Mouse (Mus musculus): Measurements from ENCODE around the gene Ccdc194. TPM values are rescaled to one million over a fixed set of nuclear protein-coding genes. Genes with fewer than 3 reads are reported as not detected.
"Not testable (repeated sequence)": the region's sequence is repeated elsewhere in the genome, so short reads cannot be mapped to it uniquely, and the experiment has no call there.

The Ccdc194 gene
- polyA plus RNA-seq, 1 experiment: not detected

DNA sequence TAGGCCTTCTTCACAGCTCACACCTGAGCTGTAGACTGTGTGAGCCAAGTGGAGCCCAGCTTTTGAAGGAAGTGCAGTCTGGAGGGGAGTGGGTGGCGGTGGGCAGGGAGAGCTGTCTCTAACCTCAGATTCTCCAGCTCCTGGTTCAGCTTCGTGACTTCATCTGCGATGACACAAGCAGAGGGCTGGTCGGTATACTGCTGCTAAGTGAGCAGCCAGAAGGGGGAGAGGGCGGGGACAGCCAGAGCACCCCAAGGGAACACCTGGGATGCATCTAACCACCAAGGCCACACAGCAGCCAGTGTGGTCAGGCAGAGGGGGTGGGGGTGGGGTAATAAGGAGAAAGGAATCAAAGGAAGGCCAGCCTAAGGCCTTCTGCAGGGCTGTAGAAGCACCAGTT, 10.2 kb upstream of the Ccdc194 start:
- no peak overlapping the region for H3K27ac ChIP-seq (replicated peaks; ENCODE audit: low read depth, low read length)
- H3K4me3 ChIP-seq (ENCODE audit: insufficient read depth, low read depth, low read length): peak overlapping the region; percentile 67
- peaks cover 9% of the 10 kb centered on the region; the same call in 1 of the 2 replicates for H3K4me1 ChIP-seq (ENCODE audit: control insufficient read depth, insufficient read depth, insufficient read length, low read length)

- no peak overlapping the region for H3K4me3 ChIP-seq (ENCODE audit: insufficient read depth, low read depth, low read length)
- H3K27ac ChIP-seq (replicated peaks; ENCODE audit: low read depth, low read length): no peak overlapping the region
- peaks cover 9% of the 10 kb centered on the region; the same call in 1 of the 2 replicates for H3K4me1 ChIP-seq (ENCODE audit: control insufficient read depth, insufficient read depth, insufficient read length, low read length)
Observed at GRCm38 (mm10) chr8:71534263-71534810, 8.8 kb upstream of the Ccdc194 start.

DNA sequence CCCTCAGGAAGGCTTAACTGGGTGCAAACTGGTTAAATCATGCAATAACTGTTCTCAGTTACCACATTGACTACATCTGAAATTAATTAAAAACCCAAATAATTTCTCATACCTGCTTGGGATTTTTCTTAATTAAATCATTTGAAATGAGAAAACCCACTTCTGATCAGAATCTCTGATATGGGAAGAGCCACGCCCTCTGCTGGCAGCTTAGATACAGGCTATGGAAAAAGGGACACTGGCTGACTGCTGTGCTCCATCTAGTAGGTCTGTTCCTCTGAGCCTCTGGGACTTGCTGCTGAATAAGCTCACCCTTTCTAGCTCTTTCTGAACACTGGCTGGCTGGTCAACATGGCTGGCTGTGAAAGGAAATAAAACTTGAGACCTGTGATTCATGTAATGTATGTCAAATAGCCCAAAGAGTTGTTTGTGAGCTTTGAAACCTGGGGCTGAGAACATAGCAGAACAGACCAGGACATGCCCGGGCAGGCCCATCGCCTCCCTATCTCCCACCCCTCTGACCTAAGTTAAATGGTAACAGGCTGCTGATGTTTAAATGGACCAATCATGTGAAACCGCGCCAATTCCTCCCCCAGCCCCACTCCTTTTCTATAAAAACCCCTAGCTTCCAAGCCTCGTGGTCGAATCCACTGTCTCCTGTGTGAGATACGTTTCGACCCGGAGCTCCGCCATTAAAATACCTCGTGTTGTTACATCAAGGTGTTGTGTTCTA, 5.4 kb upstream of the Ccdc194 start:
- H3K27ac ChIP-seq (replicated peaks; ENCODE audit: low read depth, low read length): not testable (repeated sequence)

DNA sequence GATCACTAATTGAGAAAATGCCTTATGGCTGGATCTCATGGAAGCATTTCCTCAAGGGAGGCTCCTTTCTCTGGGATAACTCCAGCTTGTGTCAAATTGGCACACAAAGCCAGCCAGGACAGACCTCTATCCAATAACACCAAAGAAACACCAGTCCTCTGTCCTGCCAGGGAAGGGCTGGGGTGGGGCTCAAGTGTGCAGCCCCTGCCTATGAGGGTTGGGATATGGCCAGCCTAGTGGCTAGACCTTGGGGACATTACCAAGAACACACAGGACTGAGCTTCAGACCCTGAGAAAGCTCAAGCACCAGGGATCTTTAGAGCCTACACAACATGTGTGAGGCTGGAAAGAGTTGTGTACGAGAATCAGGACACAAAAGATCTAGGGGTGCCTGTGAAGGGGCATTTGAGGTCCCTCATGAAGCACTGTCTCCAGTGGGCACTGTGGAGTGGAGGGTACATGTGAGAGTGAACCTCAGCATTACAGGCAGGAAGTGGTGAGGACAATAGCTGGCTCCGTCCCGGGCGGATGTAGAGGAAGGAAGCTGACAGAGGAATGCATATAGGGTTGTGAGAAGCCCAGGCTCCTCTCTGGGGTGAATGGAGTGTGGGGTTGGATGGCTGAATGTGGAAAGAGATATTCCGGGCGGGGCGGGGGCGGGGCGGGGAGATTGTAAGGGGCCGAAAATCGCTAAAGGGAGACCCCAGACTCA, 3.0 kb upstream of the Ccdc194 start:
- Histone ChIP-seq H3K27ac (replicated peaks; ENCODE audit: low read depth, low read length) (peak overlapping the region; percentile 93), H3K4me3 (ENCODE audit: insufficient read depth, low read depth, low read length) (no peak overlapping the region), H3K4me1 (ENCODE audit: control insufficient read depth, insufficient read depth, insufficient read length, low read length) (peaks cover 11% of the 10 kb centered on the region)

More for the DNA sequence above, 5.4 kb upstream of the Ccdc194 start:
- H3K4me3 ChIP-seq (ENCODE audit: insufficient read depth, low read depth, low read length): not testable (repeated sequence)
- H3K4me1 ChIP-seq (ENCODE audit: control insufficient read depth, insufficient read depth, insufficient read length, low read length): peaks cover 13% of the 10 kb centered on the region

DNA sequence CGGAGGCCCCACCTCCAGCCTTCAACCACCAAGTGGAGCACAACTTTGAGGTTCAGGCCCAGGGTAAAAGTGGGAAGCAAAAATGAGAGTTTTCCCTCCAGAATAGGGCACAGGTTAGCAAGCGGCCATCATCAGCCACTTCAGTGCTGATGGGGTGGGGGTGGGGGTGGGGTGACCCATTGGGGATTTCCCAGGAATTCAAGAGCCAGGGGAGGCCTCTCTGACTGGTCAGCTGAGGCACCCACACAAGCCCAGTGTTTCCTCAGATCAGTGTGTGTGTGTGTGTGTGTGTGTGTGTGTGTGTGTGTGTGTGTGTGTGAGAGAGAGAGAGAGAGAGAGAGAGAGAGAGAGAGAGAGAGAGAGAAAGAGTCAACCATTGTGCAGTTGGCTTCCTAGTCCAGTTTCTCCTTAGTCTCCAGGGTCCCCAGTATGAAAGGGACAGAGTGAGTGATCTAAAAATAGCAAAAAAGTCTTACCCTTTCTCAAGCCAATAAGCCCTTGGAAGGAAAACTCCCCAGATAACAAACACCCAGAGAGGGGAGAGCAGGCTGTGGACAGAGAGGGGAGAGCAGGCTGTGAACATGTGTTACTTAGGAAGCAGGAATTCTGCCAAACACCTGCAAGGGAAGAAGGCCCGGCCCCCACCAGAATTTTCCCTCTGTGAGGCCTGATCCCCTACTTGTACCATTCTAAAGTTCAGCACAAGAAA, 1.8 kb upstream of the Ccdc194 start:
- Histone ChIP-seq H3K4me3 (ENCODE audit: insufficient read depth, low read depth, low read length) (no peak overlapping the region), H3K27ac (replicated peaks; ENCODE audit: low read depth, low read length) (peak overlapping the region; percentile 93), H3K4me1 (ENCODE audit: control insufficient read depth, insufficient read depth, insufficient read length, low read length) (peaks cover 11% of the 10 kb centered on the region)

DNA sequence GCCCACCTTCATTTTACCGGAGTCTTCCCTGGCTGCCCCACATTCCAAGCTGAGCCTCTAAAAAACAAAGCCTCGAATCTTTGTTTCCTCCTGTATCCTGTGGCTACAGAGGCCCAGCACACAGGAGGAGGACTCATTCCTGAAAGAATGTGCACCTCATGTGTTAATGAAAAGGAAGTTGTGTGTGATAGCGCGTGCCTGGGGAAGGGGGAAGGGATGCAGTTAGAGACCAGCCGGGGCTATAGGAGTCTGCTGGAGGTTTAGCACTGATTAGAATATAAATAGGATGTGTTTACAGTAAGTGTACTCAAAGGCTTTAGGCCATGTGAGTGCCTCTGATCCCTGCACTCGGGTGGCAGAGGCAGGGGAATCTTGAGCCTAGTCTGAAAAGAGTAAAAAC, 761 bp upstream of the Ccdc194 start:
- Histone ChIP-seq H3K4me1 (ENCODE audit: control insufficient read depth, insufficient read depth, insufficient read length, low read length) (peaks cover 11% of the 10 kb centered on the region), H3K4me3 (ENCODE audit: insufficient read depth, low read depth, low read length) (no peak overlapping the region), H3K27ac (replicated peaks; ENCODE audit: low read depth, low read length) (peak overlapping the region; percentile 74)

GRCm38 (mm10) chr8:71521634-71522033, 3.9 kb downstream of the Ccdc194 start:
- H3K4me3 ChIP-seq (ENCODE audit: insufficient read depth, low read depth, low read length): no peak overlapping the region
- H3K27ac ChIP-seq (replicated peaks; ENCODE audit: low read depth, low read length): no peak overlapping the region
- H3K4me1 ChIP-seq (ENCODE audit: control insufficient read depth, insufficient read depth, insufficient read length, low read length): peaks cover 3% of the 10 kb centered on the region; the same call in 1 of the 2 replicates

- not testable (repeated sequence) for H3K27ac ChIP-seq (replicated peaks; ENCODE audit: low read depth, low read length); H3K4me3 ChIP-seq (ENCODE audit: insufficient read depth, low read depth, low read length); H3K4me1 ChIP-seq (ENCODE audit: control insufficient read depth, insufficient read depth, insufficient read length, low read length)
Observed at GRCm38 (mm10) chr8:71519037-71519825, 6.3 kb downstream of the Ccdc194 start.

DNA sequence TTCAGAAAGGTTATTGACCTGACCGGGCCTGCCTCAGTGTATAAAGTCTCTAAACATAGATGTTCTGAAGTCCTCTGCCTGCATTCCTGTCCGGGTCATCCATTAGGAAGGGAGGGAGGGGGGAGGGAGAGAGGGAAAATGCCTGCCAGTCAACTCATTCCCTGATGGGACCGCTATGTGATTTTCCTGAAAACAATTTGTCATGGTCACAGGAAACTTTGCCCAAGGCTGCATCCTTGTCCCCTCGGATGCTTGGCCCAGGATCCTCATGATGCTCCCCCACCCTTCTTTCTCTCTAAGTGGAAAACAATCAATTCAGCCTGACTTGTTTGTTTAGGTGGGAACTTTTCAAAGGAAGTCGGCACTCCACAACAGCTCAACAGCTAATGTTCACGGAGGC, 8.7 kb downstream of the Ccdc194 start:
- Histone ChIP-seq H3K4me3 (ENCODE audit: insufficient read depth, low read depth, low read length) (no peak overlapping the region), H3K4me1 (ENCODE audit: control insufficient read depth, insufficient read depth, insufficient read length, low read length) (no peaks in the 10 kb centered on the region; the same call in 1 of the 2 replicates), H3K27ac (replicated peaks; ENCODE audit: low read depth, low read length) (no peak overlapping the region)

GRCm38 (mm10) chr8:71515043-71515442, 10.5 kb downstream of the Ccdc194 start:
- no peak overlapping the region for H3K27ac ChIP-seq (replicated peaks; ENCODE audit: low read depth, low read length)
- no peaks in the 10 kb centered on the region; the same call in 1 of the 2 replicates for H3K4me1 ChIP-seq (ENCODE audit: control insufficient read depth, insufficient read depth, insufficient read length, low read length)

DNA sequence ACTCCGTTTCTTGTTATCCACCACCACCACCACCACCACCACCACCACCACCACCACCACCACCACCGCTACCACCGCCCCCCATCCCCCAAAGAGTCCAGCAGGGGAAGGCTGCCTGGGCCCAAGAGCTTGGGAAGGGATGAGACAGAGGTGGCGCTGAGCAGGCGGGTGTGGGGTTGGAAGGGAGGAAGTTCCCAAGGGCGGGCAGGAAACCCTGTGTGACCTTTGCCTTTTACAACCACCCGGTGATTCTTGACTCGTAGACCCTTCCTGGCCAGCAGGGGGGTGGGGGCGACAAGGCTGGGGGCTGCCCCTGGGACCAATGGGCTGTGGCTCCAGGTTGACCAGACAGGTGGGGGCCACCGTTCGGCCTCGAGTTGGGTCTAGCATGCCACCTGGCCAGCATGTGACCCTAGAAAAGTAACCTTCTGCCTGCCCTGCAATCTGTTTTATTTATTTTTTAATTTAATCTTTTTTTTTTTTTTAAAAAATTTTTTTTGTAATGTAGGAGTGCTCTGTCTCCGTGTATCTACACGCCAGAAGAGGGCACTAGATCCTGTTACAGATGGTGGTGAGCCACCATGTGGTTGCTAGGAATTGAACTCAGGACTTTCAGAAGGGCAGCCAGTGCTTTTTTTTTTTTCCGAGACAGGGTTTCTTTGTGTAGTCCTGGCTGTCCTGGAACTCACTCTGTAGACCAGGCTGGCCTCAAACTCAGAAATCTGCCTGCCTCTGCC, 12.3 kb downstream of the Ccdc194 start:
- Histone ChIP-seq H3K4me3 (ENCODE audit: insufficient read depth, low read depth, low read length) (no peak overlapping the region), H3K27ac (replicated peaks; ENCODE audit: low read depth, low read length) (no peak overlapping the region), H3K4me1 (ENCODE audit: control insufficient read depth, insufficient read depth, insufficient read length, low read length) (no peaks in the 10 kb centered on the region; the same call in 1 of the 2 replicates)

More at GRCm38 (mm10) chr8:71515043-71515442, 10.5 kb downstream of the Ccdc194 start:
- H3K4me3 ChIP-seq (ENCODE audit: insufficient read depth, low read depth, low read length): no peak overlapping the region

DNA sequence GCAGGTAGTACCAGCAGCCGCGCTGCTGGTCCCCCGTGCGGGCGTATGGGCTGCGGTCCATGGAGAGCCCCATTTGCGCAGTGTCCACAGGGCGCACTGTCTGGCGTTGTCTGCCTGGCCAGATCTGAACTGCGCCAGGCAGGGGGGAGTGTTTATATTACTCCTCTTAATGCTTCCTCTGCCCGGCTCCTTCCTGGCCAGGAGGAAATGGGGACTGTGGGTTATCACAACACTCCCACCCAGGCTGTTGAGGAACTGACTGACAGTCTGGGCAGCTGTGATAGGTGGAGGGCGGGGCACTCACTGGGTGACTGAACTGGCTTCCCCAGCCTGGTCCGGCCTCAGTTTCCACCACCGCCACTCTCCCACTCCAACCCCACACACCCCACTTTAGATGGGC, 13.9 kb downstream of the Ccdc194 start, which contains the start of gene Plvap:
Plvap (minus strand) TSS at position 109 of the 400 bp plus-strand sequence.
- H3K4me1 ChIP-seq (ENCODE audit: control insufficient read depth, insufficient read depth, insufficient read length, low read length): peaks cover 4% of the 10 kb centered on the region; the same call in 1 of the 2 replicates
- no peak within 1 kb of the TSS for H3K27ac ChIP-seq (replicated peaks; ENCODE audit: low read depth, low read length)
- H3K4me3 ChIP-seq (ENCODE audit: insufficient read depth, low read depth, low read length): no peak within 1 kb of the TSS

DNA sequence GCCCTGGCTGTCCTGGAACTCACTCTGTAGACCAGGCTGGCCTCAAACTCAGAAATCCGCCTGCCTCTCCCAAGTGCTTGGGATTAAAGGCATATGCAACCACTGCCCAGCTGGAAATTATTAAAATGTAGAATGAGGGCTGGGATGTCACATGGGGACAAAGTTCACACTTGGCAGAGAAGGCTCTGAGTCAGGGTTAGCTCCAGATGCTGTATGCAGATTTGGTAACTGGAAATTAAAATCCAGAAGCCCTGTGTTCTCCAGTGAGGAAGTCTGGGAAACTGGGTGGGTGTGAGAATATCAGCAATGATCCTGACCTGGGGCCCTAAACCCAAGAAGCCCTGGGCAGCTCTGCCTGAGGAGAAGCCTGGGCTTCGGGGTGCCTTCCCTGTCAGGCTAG, 16.2 kb downstream of the Ccdc194 start:
- no peak overlapping the region for H3K27ac ChIP-seq (replicated peaks; ENCODE audit: low read depth, low read length)

More for the DNA sequence above, 16.2 kb downstream of the Ccdc194 start:
- Histone ChIP-seq H3K4me3 (ENCODE audit: insufficient read depth, low read depth, low read length) (no peak overlapping the region), H3K4me1 (ENCODE audit: control insufficient read depth, insufficient read depth, insufficient read length, low read length) (peaks cover 4% of the 10 kb centered on the region; the same call in 1 of the 2 replicates)
